Mouse (Mus musculus) heart, adult 18-20 months (tissue): ENCODE measurements at regions not wholly inside any gene's neighbourhood (a gene's known extent, or its start where the extent isn't known, plus 50 kb on each side); places are given as distances from the start of the nearest gene placed in this dataset.

Experiments used
- microRNA-seq, 2 experiments: library from miRNA; unstranded; fragments of <30 nt; microRNA quantifications; one replicate each; pipeline ENCODE4 v1.2.0; 2022

Small RNA genes lying in the stretch of these regions (microRNA-seq; reads per million reads assigned to microRNA genes)
- 255 to 340 reads per million in 2 experiments for gene Mir378d
